Mouse (Mus musculus) limb, embryonic 11.5 days (tissue): ENCODE results near the gene Plppr1. TPM values are rescaled to one million over a fixed set of nuclear protein-coding genes. Genes with fewer than 3 reads are reported as not detected.

Experiments used
- ATAC-seq: fragments of 200-750 bp; cut with Nextera tagmentation; 2 replicates; pipeline ENCODE4 v1.8.0; 2017; ENCODE audit warnings: low read depth; ENCODE audit not compliant: insufficient number of reproducible peaks, low FRiP score, low TSS enrichment
- DNase-seq: peaks from one replicate; pipeline ENCODE4 v3.0.0-alpha.2; 2015; ENCODE audit warnings: low spot score
- H3K27ac ChIP-seq: fragments of 300-500 bp; sonication (generic); replicated peaks from 2 replicates; pipeline ENCODE4 v1.5.1; 2014; ENCODE audit warnings: low read depth, mild to moderate bottlenecking, low read length
- H3K27me3 ChIP-seq: fragments of 300-500 bp; sonication (generic); 2 replicates; pipeline ENCODE4 v1.6.1; 2014; ENCODE audit warnings: mild to moderate bottlenecking, low read length, mixed read lengths; ENCODE audit not compliant: control insufficient read depth, insufficient read depth
- H3K36me3 ChIP-seq: fragments of 300-500 bp; sonication (generic); 2 replicates; pipeline ENCODE4 v1.6.1; 2014; ENCODE audit warnings: mild to moderate bottlenecking, low read length, moderate library complexity, mixed read lengths; ENCODE audit not compliant: control insufficient read depth, insufficient read depth
- H3K4me1 ChIP-seq: fragments of 300-500 bp; sonication (generic); 2 replicates; pipeline ENCODE4 v1.6.1; 2014; ENCODE audit warnings: low read length, mixed read lengths; ENCODE audit not compliant: control insufficient read depth, insufficient read depth
- H3K4me2 ChIP-seq: fragments of 300-500 bp; sonication (generic); 2 replicates; pipeline ENCODE4 v1.6.1; 2014; ENCODE audit warnings: low read depth, mild to moderate bottlenecking, moderate library complexity; ENCODE audit not compliant: severe bottlenecking
- H3K4me3 ChIP-seq: fragments of 300-500 bp; sonication (generic); 2 replicates; pipeline ENCODE4 v1.5.1; 2014; ENCODE audit warnings: low read depth, low read length
- H3K9ac ChIP-seq: fragments of 300-500 bp; sonication (generic); 2 replicates; pipeline ENCODE4 v1.6.1; 2014; ENCODE audit warnings: mild to moderate bottlenecking, low read length
- H3K9me3 ChIP-seq: fragments of 300-500 bp; sonication (generic); 2 replicates; pipeline ENCODE4 v1.6.1; 2016; ENCODE audit warnings: low read length; ENCODE audit not compliant: control insufficient read depth
- WGBS: fragments of 180-500 bp; shearing (Covaris S2); extraction: QIAGEN DNeasy Blood & Tissue Kit; methylation state at CpG from one replicate; pipeline ENCODE4 v1.1.7; 2014; 5-methylcytosine and 5-hydroxymethylcytosine counted together
- polyA plus RNA-seq: library from polyadenylated mRNA; unstranded; fragments of >200 nt; fragmentation: Nextera tagmentation; extraction: Ambion mirVana; gene quantifications from 2 replicates; pipeline ENCODE4 v1.2.1, GENCODE M21; 2014

Plppr1 gene
- polyA plus RNA-seq, 1 experiment from 2014 or later = 2.9 TPM

DNA sequence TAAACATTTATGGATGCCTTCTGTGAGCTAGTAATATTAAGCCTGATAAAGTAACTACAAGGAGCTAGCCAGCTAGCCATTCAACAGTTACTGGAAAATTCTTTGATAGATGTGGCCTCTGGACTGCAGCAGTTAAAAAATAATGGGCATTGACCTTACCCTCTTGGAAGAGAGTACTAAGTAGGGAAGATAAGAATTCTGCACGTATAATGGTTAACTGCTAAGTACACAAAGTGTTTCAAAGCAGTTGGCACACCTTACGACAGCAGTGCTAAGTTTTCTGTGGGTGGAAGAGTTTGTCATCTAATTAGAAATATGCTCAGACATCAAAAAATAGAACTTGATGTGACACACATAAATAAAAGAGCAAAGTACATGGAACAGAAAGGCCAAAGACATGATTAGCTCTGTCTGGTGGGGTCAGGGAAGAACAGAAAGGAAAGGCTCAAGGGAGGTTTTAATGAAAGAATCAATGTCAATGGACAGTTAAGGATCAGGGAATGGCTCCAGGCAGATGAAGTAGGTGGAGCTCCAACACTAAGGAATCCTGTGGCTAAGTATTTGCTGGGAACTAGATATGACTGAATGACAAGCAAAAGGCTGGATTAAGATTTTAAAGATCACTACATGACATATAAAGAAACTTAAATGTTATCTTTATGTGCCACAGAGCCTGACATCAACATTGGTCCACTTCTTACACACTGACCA, 120.6 kb downstream of the Plppr1 start:
- WGBS = 78% methylated on average over 2 of the region's 2 CpGs
- no peaks in the 10 kb centered on the region for H3K36me3 ChIP-seq
- no peak for DNase-seq
- no peak for ATAC-seq
- H3K27ac ChIP-seq = no peak overlapping the region
- no peaks in the 10 kb centered on the region for H3K9me3 ChIP-seq
- no peak overlapping the region for H3K4me2 ChIP-seq
- H3K9ac ChIP-seq = no peak overlapping the region
- H3K4me3 ChIP-seq = no peak overlapping the region
- no peaks in the 10 kb centered on the region for H3K27me3 ChIP-seq
- no peaks in the 10 kb centered on the region for H3K4me1 ChIP-seq

DNA sequence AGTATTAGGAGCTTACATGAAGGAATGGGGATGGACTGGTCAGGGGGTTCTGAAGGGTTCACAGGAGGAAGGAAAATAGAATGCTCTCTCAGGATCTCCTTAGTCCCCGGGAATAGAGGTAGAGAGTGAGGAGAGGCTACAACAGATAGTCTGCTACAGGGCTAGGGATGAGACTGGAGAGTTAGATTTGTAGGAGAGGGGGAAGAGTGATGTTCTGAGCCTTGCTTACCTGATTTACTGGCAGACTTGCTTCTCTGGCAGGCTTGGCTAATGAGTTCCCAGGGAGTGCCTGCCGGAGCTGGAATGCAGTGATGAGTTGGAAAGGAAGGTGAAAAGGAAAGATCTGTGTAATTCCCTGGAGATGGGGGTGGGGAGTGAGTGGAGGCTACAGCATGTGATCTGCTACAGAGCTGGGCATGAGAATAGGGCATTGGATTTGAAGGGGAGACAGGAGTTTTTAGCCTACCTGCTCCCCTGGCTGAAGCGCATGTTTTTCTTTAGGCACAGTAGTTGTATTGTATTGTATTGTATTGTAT, 131.0 kb downstream of the Plppr1 start:
- WGBS = 70% methylated on average over 3 of the region's 3 CpGs
- no peak overlapping the region for H3K4me3 ChIP-seq
- ATAC-seq (no peak), DNase-seq (no peak)
- H3K4me2 ChIP-seq = no peak overlapping the region
- no peaks in the 10 kb centered on the region for H3K36me3 ChIP-seq
- no peaks in the 10 kb centered on the region for H3K27me3 ChIP-seq
- no peaks in the 10 kb centered on the region for H3K4me1 ChIP-seq
- H3K9me3 ChIP-seq = no peaks in the 10 kb centered on the region
- H3K27ac ChIP-seq = no peak overlapping the region
- H3K9ac ChIP-seq = no peak overlapping the region

DNA sequence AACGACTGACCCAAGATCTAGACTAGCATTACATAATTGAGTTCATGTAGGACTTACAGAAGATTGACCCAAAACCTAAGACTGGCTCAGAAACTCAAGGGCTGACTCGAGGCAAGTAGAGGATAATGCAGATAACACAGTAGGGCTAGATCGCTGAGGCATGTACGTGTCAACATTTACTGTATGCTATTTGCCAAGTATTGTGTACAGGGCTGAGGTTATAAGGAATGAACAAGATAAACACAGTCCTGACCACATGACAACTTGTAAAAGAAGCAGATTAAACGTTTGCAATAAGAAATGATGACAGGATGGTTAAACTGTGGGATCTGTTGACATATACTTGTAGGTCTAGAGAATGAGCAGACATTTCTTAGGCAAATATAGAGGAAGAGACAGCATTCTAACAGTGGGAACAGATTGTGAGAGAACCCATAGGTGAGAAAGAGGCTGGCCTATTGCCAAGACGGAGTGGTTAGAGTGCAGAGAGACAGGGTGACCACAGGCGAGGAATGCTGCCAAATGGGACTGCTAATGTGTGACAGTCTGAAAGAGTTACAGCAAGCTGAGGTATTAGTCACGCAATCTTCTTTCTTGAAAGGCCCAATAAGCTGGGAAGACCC, 138.2 kb downstream of the Plppr1 start:
- no peak overlapping the region for H3K9ac ChIP-seq
- 76% methylated on average over 8 of the region's 8 CpGs for WGBS
- ATAC-seq = no peak

DNA sequence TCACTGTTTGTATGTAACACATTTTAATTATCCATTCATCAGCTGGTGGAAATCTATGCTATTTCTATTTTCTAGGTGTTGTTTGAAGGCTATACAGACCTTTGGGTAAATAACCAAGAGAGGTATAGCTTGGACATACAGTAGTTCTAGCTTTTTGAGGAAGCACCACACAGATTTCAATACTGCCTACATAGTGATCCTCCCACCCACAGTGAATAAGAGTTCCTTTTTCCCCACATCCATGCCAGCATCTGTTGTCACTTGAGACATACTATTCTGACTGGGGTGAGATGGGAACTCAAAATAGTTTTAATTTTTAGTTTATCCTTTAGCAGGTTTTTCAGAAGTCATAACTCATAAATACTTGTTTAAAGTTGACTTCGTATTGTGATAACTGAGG, 151.4 kb downstream of the Plppr1 start:
- Histone ChIP-seq H3K9ac (no peak overlapping the region), H3K4me3 (no peak overlapping the region)

More for the DNA sequence above, 138.2 kb downstream of the Plppr1 start:
- no peak overlapping the region for H3K4me3 ChIP-seq
- no peak overlapping the region for H3K27ac ChIP-seq
- no peak overlapping the region for H3K4me2 ChIP-seq
- no peaks in the 10 kb centered on the region for H3K9me3 ChIP-seq
- H3K27me3 ChIP-seq = no peaks in the 10 kb centered on the region
- no peak for DNase-seq
- H3K36me3 ChIP-seq = no peaks in the 10 kb centered on the region
- no peaks in the 10 kb centered on the region for H3K4me1 ChIP-seq

DNA sequence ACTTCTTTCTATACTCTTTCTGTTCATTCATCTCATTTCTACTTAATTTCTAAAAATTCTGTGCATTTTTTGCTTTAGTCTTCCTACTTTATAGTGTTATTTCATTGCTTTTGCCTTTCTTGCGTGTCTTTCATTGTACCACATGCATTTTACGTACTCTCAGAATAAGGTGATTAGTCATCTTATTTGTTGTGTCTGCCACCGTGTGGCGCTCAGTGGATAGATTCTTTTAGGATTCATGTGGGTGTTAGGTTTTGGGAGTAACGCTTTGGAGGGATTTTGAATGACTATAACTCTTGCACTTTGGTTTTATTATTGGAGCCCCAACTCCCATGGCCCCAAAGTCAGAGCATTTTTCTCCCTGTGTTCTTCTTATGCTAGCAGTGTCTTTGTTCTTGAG, 152.5 kb downstream of the Plppr1 start:
- Histone ChIP-seq H3K27me3 (no peaks in the 10 kb centered on the region), H3K27ac (no peak overlapping the region), H3K36me3 (no peaks in the 10 kb centered on the region), H3K9me3 (no peaks in the 10 kb centered on the region), H3K4me3 (no peak overlapping the region), H3K4me1 (no peaks in the 10 kb centered on the region), H3K9ac (no peak overlapping the region), H3K4me2 (no peak overlapping the region)
- DNase-seq = no peak
- 78% methylated on average over 5 of the region's 5 CpGs for WGBS
- no peak for ATAC-seq

More for the DNA sequence above, 151.4 kb downstream of the Plppr1 start:
- H3K27ac ChIP-seq = no peak overlapping the region
- H3K4me2 ChIP-seq = no peak overlapping the region
- H3K9me3 ChIP-seq = no peaks in the 10 kb centered on the region
- WGBS = 92% methylated on average over 1 of the region's 1 CpGs
- DNase-seq = no peak
- no peaks in the 10 kb centered on the region for H3K27me3 ChIP-seq
- no peaks in the 10 kb centered on the region for H3K4me1 ChIP-seq
- H3K36me3 ChIP-seq = no peaks in the 10 kb centered on the region
- ATAC-seq = no peak

DNA sequence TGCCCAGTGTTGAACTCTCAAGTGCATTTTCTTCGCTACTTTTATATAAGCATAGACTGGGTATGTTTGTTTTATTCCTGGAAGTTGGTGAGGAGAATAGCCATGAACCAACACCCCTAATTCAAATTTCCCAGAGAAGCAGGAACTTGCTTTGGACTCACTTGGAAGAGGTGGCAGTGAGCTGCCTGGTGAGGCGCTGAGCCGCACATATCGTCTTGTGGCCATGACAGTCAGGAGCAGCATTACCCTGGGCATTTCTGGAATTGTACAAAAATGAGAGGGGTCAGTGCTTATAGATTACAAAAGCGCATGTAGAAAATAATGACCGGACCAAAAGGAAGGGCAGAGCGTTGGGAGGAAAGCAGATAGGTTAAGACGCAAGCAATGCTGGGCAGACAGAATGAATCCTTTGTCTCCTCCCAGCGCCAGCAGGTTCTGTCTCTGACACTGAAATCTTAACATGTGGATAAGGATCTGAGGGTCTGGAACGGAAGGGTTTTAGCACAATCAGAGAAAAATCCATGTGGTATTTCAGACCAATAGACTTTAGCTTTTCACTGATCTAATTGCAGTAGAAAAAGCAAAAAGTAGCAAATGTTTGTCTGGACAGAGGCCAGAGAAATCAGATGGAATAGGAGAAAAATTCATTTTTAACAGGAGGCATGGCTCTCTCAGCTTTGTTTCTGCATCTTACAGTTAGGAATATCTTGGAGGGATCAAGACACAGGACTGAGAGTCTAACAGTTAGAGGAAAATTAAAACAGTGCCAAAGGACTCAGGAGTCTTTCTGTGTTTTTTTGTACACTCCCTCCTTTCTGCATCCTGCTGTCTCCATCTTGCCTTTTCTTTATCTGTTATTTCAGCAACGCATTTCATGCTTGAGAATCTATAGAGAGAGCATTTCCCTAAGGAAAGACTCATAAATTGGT, 153.8 kb downstream of the Plppr1 start:
- no peak overlapping the region for H3K9ac ChIP-seq
- no peaks in the 10 kb centered on the region for H3K27me3 ChIP-seq
- DNase-seq (no peak), ATAC-seq (no peak)
- no peaks in the 10 kb centered on the region for H3K4me1 ChIP-seq
- no peak overlapping the region for H3K27ac ChIP-seq
- 87% methylated on average over 11 of the region's 11 CpGs for WGBS
- H3K9me3 ChIP-seq = no peaks in the 10 kb centered on the region
- H3K36me3 ChIP-seq = no peaks in the 10 kb centered on the region
- no peak overlapping the region for H3K4me2 ChIP-seq
- no peak overlapping the region for H3K4me3 ChIP-seq

DNA sequence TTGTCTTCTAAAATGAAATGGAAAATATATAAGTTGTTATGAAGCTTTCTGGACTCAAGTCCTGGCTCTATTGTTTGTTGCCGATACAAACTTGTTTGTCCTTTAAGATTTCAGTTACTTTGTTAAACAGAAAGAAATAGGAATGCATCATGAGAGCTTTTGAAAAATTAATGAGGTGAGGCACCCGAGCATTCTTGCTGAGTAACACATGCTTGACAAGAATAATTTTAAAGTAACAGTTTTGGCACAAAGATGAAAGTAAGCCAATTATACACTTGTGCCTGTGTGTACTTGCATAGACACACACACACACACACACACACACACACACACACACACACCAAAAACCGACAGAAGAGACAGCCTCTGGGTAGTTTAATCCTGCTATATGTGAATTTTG, 155.3 kb downstream of the Plppr1 start:
- 75% methylated on average over 3 of the region's 3 CpGs for WGBS
- H3K27me3 ChIP-seq = no peaks in the 10 kb centered on the region
- H3K27ac ChIP-seq = no peak overlapping the region
- no peaks in the 10 kb centered on the region for H3K36me3 ChIP-seq
- ATAC-seq = no peak
- no peak overlapping the region for H3K4me3 ChIP-seq
- no peak overlapping the region for H3K4me2 ChIP-seq
- H3K9ac ChIP-seq = no peak overlapping the region
- no peak for DNase-seq
- H3K4me1 ChIP-seq = no peaks in the 10 kb centered on the region
- no peaks in the 10 kb centered on the region for H3K9me3 ChIP-seq

DNA sequence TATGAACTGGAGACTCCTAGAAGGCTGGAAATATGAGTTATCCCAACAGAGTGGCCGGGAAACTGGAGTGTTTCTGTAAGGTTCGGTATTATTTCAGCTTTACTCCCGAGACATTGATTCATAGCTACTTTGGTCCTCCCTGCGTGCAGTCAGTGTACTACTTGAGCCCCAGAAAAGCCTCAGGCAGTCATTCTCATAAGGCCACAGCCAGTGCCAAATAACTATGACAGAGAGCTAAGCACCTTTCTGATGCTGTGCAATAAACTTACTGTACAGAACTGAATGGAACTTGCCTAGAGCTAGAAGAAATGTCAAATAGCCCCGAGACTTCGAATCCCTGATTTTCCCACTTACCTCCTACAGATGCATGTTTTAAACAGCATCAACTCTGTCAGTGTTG, 164.4 kb downstream of the Plppr1 start:
- Histone ChIP-seq H3K36me3 (no peaks in the 10 kb centered on the region), H3K9ac (no peak overlapping the region), H3K27me3 (no peaks in the 10 kb centered on the region), H3K4me3 (no peak overlapping the region), H3K4me2 (no peak overlapping the region), H3K4me1 (no peaks in the 10 kb centered on the region), H3K27ac (no peak overlapping the region), H3K9me3 (no peaks in the 10 kb centered on the region)
- ATAC-seq (no peak), DNase-seq (no peak)
- WGBS = 89% methylated on average over 6 of the region's 6 CpGs
